Mouse (Mus musculus): ENCODE data around the gene Mrgprx2. TPM values are rescaled to one million over a fixed set of nuclear protein-coding genes. Genes with fewer than 3 reads are reported as not detected.
"Not testable (repeated sequence)": the region's sequence is repeated elsewhere in the genome, so short reads cannot be mapped to it uniquely, and the experiment has no call there.

Gene Mrgprx2
- polyA plus RNA-seq (2014; fragmentation: Nextera tagmentation; extraction: Ambion mirVana), result not detected in 2 replicates

- Histone ChIP-seq H3K9me3 (ENCODE audit: control insufficient read depth, low read length) (peaks cover 6% of the 10 kb centered on the region; the same call in 1 of the 2 replicates), H3K9ac (ENCODE audit: low read length) (no peak within 1 kb of the TSS), H3K4me1 (ENCODE audit: control insufficient read depth, insufficient read depth, low read length) (no peaks in the 10 kb centered on the region), H3K4me2 (ENCODE audit: low read depth) (no peak within 1 kb of the TSS), H3K27ac (ENCODE audit: low read depth, low read length) (no peak within 1 kb of the TSS), H3K4me3 (ENCODE audit: low read depth, low read length) (no peak within 1 kb of the TSS), H3K27me3 (ENCODE audit: control insufficient read depth, insufficient read depth, low read length) (no peaks in the 10 kb centered on the region), H3K36me3 (ENCODE audit: control insufficient read depth, insufficient read depth, low read length) (no peaks in the 10 kb centered on the region)
- ATAC-seq (ENCODE audit: insufficient read depth, low FRiP score, low TSS enrichment) (no peak), DNase-seq (ENCODE audit: low spot score) (no peak)
These were observed at the start of gene Mrgprx2 for GRCm38 (mm10) chr7:48499221-48499620. TSS of gene Mrgprx2 (minus strand) at chr7:48499321.

GRCm38 (mm10) chr7:48456242-48456641 is 42.9 kb downstream of the Mrgprx2 start, which contains the start of gene Mrgprb1:
TSS of gene Mrgprb1 (minus strand) at chr7:48456342.
- H3K27me3 ChIP-seq (ENCODE audit: control insufficient read depth, insufficient read depth, low read length), result no peaks in the 10 kb centered on the region
- WGBS, result 90% methylated on average over 3 of the region's 3 CpGs
- DNase-seq (ENCODE audit: low spot score), result no peak
- H3K4me3 ChIP-seq (ENCODE audit: low read depth, low read length), result no peak within 1 kb of the TSS
- no peak for ATAC-seq (ENCODE audit: insufficient read depth, low FRiP score, low TSS enrichment)
- H3K4me1 ChIP-seq (ENCODE audit: control insufficient read depth, insufficient read depth, low read length), result no peaks in the 10 kb centered on the region
- no peak within 1 kb of the TSS for H3K9ac ChIP-seq (ENCODE audit: low read length)
- no peak within 1 kb of the TSS for H3K4me2 ChIP-seq (ENCODE audit: low read depth)
- H3K9me3 ChIP-seq (ENCODE audit: control insufficient read depth, low read length), result peaks cover 7% of the 10 kb centered on the region; the same call in 1 of the 2 replicates
- H3K27ac ChIP-seq (ENCODE audit: low read depth, low read length), result no peak within 1 kb of the TSS
- no peaks in the 10 kb centered on the region for H3K36me3 ChIP-seq (ENCODE audit: control insufficient read depth, insufficient read depth, low read length)

GRCm38 (mm10) chr7:48436581-48436980 is 62.5 kb downstream of the Mrgprx2 start:
- H3K4me1 ChIP-seq (ENCODE audit: control insufficient read depth, insufficient read depth, low read length), result no peaks in the 10 kb centered on the region
- no peak overlapping the region for H3K9ac ChIP-seq (ENCODE audit: low read length)
- DNase-seq (ENCODE audit: low spot score) (no peak), ATAC-seq (ENCODE audit: insufficient read depth, low FRiP score, low TSS enrichment) (no peak)
- 65% methylated on average over 3 of the region's 3 CpGs for WGBS
- H3K4me2 ChIP-seq (ENCODE audit: low read depth), result no peak overlapping the region
- H3K36me3 ChIP-seq (ENCODE audit: control insufficient read depth, insufficient read depth, low read length), result no peaks in the 10 kb centered on the region
- H3K4me3 ChIP-seq (ENCODE audit: low read depth, low read length), result no peak overlapping the region
- H3K27me3 ChIP-seq (ENCODE audit: control insufficient read depth, insufficient read depth, low read length), result no peaks in the 10 kb centered on the region
- 0 out of 2 replicates have a peak, but pooled peaks cover 2% of the 10 kb centered on the region for H3K9me3 ChIP-seq (ENCODE audit: control insufficient read depth, low read length)
- no peak overlapping the region for H3K27ac ChIP-seq (ENCODE audit: low read depth, low read length)

GRCm38 (mm10) chr7:48435936-48436335 is 63.2 kb downstream of the Mrgprx2 start:
- H3K27ac ChIP-seq (ENCODE audit: low read depth, low read length); H3K9me3 ChIP-seq (ENCODE audit: control insufficient read depth, low read length); ATAC-seq (ENCODE audit: insufficient read depth, low FRiP score, low TSS enrichment); H3K4me1 ChIP-seq (ENCODE audit: control insufficient read depth, insufficient read depth, low read length); H3K9ac ChIP-seq (ENCODE audit: low read length); H3K4me3 ChIP-seq (ENCODE audit: low read depth, low read length); H3K4me2 ChIP-seq (ENCODE audit: low read depth); H3K36me3 ChIP-seq (ENCODE audit: control insufficient read depth, insufficient read depth, low read length); H3K27me3 ChIP-seq (ENCODE audit: control insufficient read depth, insufficient read depth, low read length); DNase-seq (ENCODE audit: low spot score): not testable (repeated sequence)
- 77% methylated on average over 3 of the region's 3 CpGs for WGBS

Other genes with a start within 250 kb of the Mrgprx2 start
- gene Mrgprb8, start 110.8 kb downstream of the Mrgprx2 start, polyA plus RNA-seq (2014; fragmentation: Nextera tagmentation; extraction: Ambion mirVana), result not detected in 2 replicates
- not detected in 2 replicates for gene Mrgprb1, start 43.0 kb downstream of the Mrgprx2 start, polyA plus RNA-seq (2014; fragmentation: Nextera tagmentation; extraction: Ambion mirVana)
- gene Mrgprb2, start 58.8 kb upstream of the Mrgprx2 start, polyA plus RNA-seq (2014; fragmentation: Nextera tagmentation; extraction: Ambion mirVana), result not detected in 2 replicates
- gene Mrgprb3, start 144.5 kb upstream of the Mrgprx2 start, polyA plus RNA-seq (2014; fragmentation: Nextera tagmentation; extraction: Ambion mirVana), result not detected in 2 replicates

Measured in neural tube, embryonic 11.5 days (tissue).